Mouse (Mus musculus) megakaryocyte, embryonic 14.5 days (primary cell): ENCODE data around the gene Cntrob.

Source experiments
- FLI1 ChIP-seq: IDR thresholded peaks from 2 replicates; pipeline ENCODE4 v1.6.1; 2012; ENCODE audit warnings: low read length, inconsistent platforms, mixed read lengths
- GATA1 ChIP-seq: IDR thresholded peaks from 3 replicates; pipeline ENCODE4 v1.6.1; 2012; ENCODE audit warnings: mixed read lengths, low read length, inconsistent platforms, borderline replicate concordance

GRCm38 (mm10) chr11:69275650-69276049, 47.9 kb downstream of the Cntrob start:
- no peak for TF ChIP-seq GATA1
- no peak for TF ChIP-seq FLI1
